Mouse (Mus musculus): ENCODE measurements around the gene Plaa. TPM values are rescaled to one million over a fixed set of nuclear protein-coding genes. Genes with fewer than 3 reads are reported as not detected.

Plaa gene
- polyA plus RNA-seq, 1 experiment from 2014 or later: 74.9 TPM

DNA sequence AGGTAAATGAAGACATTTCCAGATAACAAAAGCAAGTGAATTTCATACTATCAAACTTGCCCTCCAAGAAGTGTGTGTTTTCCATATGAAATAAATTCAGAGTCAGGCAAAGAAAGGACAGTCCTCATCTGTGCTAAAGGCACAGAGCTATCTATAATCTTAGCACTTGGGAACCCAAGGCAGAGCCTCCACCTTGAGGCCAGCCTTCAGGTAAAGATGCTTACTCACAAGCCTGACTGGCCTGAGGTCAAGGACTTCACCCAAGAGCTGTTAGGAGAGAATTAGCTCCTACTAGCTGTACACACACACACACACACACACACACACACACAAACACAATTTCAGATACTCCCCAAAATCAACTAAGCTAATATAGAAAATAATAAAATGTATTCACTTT, 10.3 kb downstream of the Plaa start:
- Histone ChIP-seq H3K4me1 (no peaks in the 10 kb centered on the region), H3K36me3 (replicated peaks) (no peaks in the 10 kb centered on the region), H3K4me3 (no peak overlapping the region), H3K27me3 (replicated peaks) (no peaks in the 10 kb centered on the region), H3K9me3 (no peaks in the 10 kb centered on the region), H3K4me2 (no peak overlapping the region), H3K27ac (no peak overlapping the region), H3K9ac (no peak overlapping the region)
- no peak for ATAC-seq (replicated peaks)

GRCm38 (mm10) chr4:94591765-94592381, 11.2 kb downstream of the Plaa start:
- 82% methylated on average over 4 of the region's 4 CpGs for WGBS
- Histone ChIP-seq H3K9ac (no peak overlapping the region), H3K4me2 (no peak overlapping the region), H3K27ac (no peak overlapping the region), H3K9me3 (no peaks in the 10 kb centered on the region), H3K4me3 (no peak overlapping the region), H3K27me3 (replicated peaks) (no peaks in the 10 kb centered on the region), H3K4me1 (no peaks in the 10 kb centered on the region), H3K36me3 (replicated peaks) (no peaks in the 10 kb centered on the region)
- ATAC-seq (replicated peaks): no peak

DNA sequence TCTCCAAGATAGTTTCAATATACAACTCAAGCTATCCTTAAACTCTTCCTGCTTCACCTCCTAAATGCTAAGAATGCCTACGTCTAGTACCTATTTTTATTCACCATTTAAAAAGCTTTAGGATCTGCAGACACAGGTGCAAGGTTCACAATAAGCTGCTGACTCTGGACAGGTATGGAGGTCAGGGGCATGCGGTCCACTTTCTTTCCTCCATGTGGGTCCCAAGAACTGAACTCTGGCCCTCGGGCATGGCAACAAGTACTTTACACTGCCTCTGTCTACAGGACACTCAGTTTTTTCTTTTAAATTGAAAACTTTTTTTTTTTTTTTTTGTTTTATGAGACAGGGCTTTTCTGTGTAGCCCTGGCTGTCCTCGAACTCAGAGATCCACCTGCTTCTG, 30.4 kb downstream of the Plaa start:
- WGBS: 96% methylated on average over 4 of the region's 4 CpGs
- Histone ChIP-seq H3K36me3 (replicated peaks) (peaks cover 24% of the 10 kb centered on the region; the same call in 1 of the 2 replicates), H3K27ac (no peak overlapping the region), H3K9ac (no peak overlapping the region), H3K27me3 (replicated peaks) (no peaks in the 10 kb centered on the region), H3K4me3 (no peak overlapping the region), H3K9me3 (no peaks in the 10 kb centered on the region), H3K4me2 (no peak overlapping the region), H3K4me1 (no peaks in the 10 kb centered on the region)
- no peak for ATAC-seq (replicated peaks)

GRCm38 (mm10) chr4:94564297-94564696, 38.7 kb downstream of the Plaa start:
- no peak overlapping the region for H3K4me2 ChIP-seq
- H3K27ac ChIP-seq: no peak overlapping the region
- 0 out of 2 replicates have a peak, but pooled peaks have one; percentile 33 for ATAC-seq (replicated peaks)
- peaks cover 5% of the 10 kb centered on the region; the same call in 1 of the 2 replicates for H3K36me3 ChIP-seq (replicated peaks)
- H3K27me3 ChIP-seq (replicated peaks): no peaks in the 10 kb centered on the region
- H3K9me3 ChIP-seq: no peaks in the 10 kb centered on the region
- H3K4me3 ChIP-seq: no peak overlapping the region
- no peaks in the 10 kb centered on the region for H3K4me1 ChIP-seq
- H3K9ac ChIP-seq: no peak overlapping the region

DNA sequence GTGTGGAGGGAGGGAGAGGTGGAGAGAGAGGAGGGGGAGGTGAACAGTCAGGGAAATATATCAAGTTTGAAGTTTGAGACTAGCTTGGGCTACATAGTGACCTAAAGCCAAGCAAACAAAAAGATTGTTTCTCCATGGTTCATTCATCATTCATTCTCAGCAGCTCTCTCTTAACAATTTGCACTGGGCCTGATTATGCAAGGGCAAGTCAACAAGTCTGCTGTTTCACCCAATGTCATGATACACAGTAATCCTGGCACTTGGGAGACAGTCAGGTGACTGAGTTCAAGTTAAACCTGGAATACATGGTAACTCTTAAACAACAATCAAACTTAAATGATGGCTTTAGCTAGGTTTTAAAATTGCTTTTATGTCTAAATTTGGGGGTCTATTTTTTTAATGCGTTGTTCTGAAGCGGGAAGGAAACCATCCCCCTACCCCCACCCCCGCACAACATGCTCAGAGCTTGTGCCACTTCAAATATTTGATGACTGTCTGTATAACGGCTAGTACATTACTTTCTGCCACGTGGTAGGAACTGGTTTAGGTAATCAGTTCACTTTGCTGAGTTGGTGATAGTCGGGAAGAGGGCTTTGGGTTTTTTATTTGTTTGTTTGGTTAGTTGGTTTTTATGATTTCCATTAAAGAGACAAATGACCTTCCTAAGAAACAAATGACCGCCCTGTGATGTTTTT, 40.9 kb downstream of the Plaa start:
- no peak overlapping the region for H3K9ac ChIP-seq
- H3K9me3 ChIP-seq: no peaks in the 10 kb centered on the region
- no peaks in the 10 kb centered on the region for H3K36me3 ChIP-seq (replicated peaks)
- H3K4me3 ChIP-seq: no peak overlapping the region
- H3K4me2 ChIP-seq: no peak overlapping the region
- ATAC-seq (replicated peaks): no peak
- H3K27me3 ChIP-seq (replicated peaks): no peaks in the 10 kb centered on the region
- no peak overlapping the region for H3K27ac ChIP-seq
- peaks cover 4% of the 10 kb centered on the region; the same call in 1 of the 2 replicates for H3K4me1 ChIP-seq
- WGBS: 81% methylated on average over 7 of the region's 7 CpGs

DNA sequence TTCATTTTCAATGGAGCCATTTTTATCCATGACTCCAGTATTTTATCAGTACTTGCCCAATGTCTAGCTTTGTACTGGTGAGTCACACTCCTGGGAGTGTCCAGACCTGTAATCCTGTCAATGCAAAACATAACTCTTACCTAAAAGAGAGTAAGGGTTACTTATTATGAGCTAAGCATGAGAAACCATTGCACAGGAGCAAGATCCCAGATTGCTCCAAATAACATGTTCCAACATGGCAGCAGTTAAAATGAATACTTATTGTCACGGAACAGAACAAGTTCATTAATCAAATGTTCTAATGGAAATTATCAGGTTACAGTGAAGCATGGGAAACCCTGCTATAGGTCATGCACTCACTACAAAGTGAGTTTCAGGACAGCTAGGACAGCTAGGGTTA, 42.7 kb downstream of the Plaa start:
- Histone ChIP-seq H3K4me2 (no peak overlapping the region), H3K9ac (no peak overlapping the region), H3K36me3 (replicated peaks) (no peaks in the 10 kb centered on the region), H3K27me3 (replicated peaks) (no peaks in the 10 kb centered on the region), H3K4me1 (peaks cover 11% of the 10 kb centered on the region), H3K4me3 (no peak overlapping the region), H3K9me3 (no peaks in the 10 kb centered on the region), H3K27ac (no peak overlapping the region)
- no peak for ATAC-seq (replicated peaks)
- WGBS: 87% methylated on average over 1 of the region's 1 CpGs

DNA sequence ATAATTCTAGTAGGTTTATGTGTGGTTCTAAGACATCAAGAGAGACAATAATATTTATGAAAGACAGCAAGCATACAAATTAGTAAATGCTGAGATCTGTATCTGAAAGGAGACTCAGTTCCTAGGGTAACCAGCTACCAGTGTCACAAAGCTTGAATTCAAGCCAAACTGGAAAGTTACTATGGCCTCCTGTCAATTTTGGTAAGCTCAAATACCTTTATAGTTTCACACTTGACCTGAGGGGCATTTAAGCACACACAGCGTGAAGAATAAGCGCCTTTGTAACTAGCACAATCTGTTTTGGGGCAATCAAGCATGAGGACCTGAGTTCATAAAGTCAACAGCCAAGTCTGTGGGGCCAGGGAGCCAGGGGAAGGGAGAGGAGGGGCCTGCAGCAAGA, 43.8 kb downstream of the Plaa start:
- no peak overlapping the region for H3K27ac ChIP-seq
- H3K36me3 ChIP-seq (replicated peaks): no peaks in the 10 kb centered on the region
- 40% methylated on average over 2 of the region's 2 CpGs for WGBS

DNA sequence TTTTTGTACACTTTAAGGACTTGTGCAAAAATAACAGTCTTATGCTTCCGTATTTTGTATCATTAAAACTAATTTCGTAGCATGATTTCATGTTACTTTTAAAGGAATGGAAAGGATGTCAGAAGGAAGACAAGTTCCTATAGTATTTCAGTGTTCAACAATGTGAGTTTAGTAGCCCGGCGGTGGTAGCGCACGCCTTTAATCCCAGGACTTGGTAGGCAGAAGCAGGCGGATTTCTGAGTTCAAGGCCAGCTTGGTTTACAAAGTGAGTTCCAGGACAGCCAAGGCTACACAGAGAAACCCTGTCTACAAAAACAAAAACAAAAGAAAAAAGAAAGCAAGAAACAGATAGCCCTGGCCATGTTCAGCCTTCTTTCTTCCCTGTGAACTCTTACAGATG, 45.9 kb downstream of the Plaa start:
- Histone ChIP-seq H3K9me3 (no peaks in the 10 kb centered on the region), H3K4me1 (peaks cover 19% of the 10 kb centered on the region), H3K4me2 (peak overlapping the region; percentile 68; the same call in 1 of the 2 replicates), H3K9ac (no peak overlapping the region), H3K36me3 (replicated peaks) (no peaks in the 10 kb centered on the region), H3K27me3 (replicated peaks) (no peaks in the 10 kb centered on the region), H3K4me3 (peak overlapping the region; percentile 100; the same call in 1 of the 2 replicates), H3K27ac (0 out of 2 replicates have a peak overlapping the region, but pooled peaks have one; percentile 8)
- peak; percentile 5 for ATAC-seq (replicated peaks)
- WGBS: 78% methylated on average over 7 of the region's 7 CpGs

More for the DNA sequence above, 43.8 kb downstream of the Plaa start:
- Histone ChIP-seq H3K27me3 (replicated peaks) (no peaks in the 10 kb centered on the region), H3K4me3 (no peak overlapping the region), H3K9ac (no peak overlapping the region), H3K4me2 (no peak overlapping the region), H3K9me3 (no peaks in the 10 kb centered on the region), H3K4me1 (peaks cover 19% of the 10 kb centered on the region)
- no peak for ATAC-seq (replicated peaks)

DNA sequence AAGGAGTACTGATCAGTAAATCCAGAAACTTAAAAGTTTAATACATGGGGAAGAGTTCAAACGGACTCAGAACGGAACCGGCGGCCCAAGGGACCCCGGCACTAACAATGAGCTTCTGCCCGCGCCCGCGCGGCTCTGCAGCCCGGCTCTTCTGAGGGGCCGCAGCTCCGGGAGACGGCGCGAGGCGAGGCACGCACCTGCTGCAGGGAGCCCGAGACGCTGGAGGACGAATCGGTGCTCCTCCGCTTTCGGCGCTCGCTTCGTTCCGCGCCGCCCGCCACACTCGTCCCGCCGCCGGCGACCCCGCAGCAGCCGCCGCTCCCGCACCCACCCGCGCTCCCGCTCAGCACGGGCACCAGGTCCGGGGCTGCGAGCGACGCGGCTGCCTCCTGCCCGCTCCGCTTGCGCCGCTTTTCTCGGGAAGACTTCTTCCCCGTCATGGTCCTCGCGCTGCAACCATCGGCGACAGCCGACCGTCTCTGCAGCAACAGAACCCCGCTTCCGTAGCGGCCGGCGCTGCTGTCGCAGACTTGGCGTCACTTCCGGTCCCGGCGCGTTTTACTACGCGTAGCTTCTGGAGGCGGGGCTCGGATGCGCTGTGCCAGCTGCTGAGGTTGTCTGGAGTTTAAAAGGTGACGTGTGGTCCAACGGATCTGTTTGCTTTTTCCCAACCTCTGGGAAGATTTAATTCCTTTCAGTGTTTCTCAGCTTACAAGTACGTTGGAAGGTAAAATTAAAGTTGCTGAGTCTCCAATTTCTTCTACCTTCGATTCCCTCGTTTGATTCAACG, 46.6 kb downstream of the Plaa start, which contains the start of the genes Gm10306 and Caap1:
Gene Gm10306 (plus strand): TSS at position 282 of the 790 bp plus-strand sequence.
Gene Caap1 (minus strand): TSS at position 532 of the 790 bp plus-strand sequence.
- H3K9me3 ChIP-seq: no peaks in the 10 kb centered on the region
- peak within 1 kb of the TSS; percentile 91 for H3K27ac ChIP-seq
- peaks cover 19% of the 10 kb centered on the region for H3K4me1 ChIP-seq
- no peaks in the 10 kb centered on the region for H3K36me3 ChIP-seq (replicated peaks)
- peak within 1 kb of the TSS; percentile 68 for H3K4me2 ChIP-seq
- peak within 1 kb of the TSS; percentile 89 for H3K9ac ChIP-seq
- no peaks in the 10 kb centered on the region for H3K27me3 ChIP-seq (replicated peaks)
- H3K4me3 ChIP-seq: peak within 1 kb of the TSS; percentile 100
- WGBS: 1% methylated on average over 76 of the region's 83 CpGs
- peak; percentile 99 for ATAC-seq (replicated peaks)

- WGBS: 89% methylated on average over 5 of the region's 5 CpGs
- H3K27me3 ChIP-seq (replicated peaks): no peaks in the 10 kb centered on the region
- no peak for ATAC-seq (replicated peaks)
- H3K4me2 ChIP-seq: peak overlapping the region; percentile 68; the same call in 1 of the 2 replicates
- no peak overlapping the region for H3K9ac ChIP-seq
- H3K9me3 ChIP-seq: no peaks in the 10 kb centered on the region
- peak overlapping the region; percentile 100 for H3K4me3 ChIP-seq
- no peaks in the 10 kb centered on the region for H3K36me3 ChIP-seq (replicated peaks)
- peaks cover 19% of the 10 kb centered on the region for H3K4me1 ChIP-seq
- H3K27ac ChIP-seq: no peak overlapping the region
Observed at GRCm38 (mm10) chr4:94554955-94555494, 48.0 kb downstream of the Plaa start.

DNA sequence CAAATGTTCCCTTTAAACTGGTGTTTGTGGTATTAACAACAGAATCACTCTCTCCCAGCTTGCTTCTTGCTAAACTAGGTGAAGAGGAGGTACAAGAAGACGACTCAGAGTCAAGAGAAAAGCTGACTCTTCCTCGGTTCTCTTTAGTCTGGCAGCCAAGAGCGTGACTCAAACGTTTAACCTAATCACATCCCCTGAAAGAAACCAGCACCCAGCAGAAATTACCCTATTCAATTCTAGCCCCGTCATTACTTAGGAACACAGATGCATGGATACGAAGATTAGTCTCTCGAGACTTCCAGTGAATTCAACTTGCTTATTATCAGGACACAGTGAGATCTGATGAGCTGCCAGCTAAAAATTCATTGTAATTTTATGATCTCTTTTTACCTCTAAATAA, 58.7 kb downstream of the Plaa start:
- H3K9ac ChIP-seq: no peak overlapping the region
- H3K27me3 ChIP-seq (replicated peaks): no peaks in the 10 kb centered on the region
- H3K4me3 ChIP-seq: no peak overlapping the region
- no peak for ATAC-seq (replicated peaks)
- no peak overlapping the region for H3K4me2 ChIP-seq
- H3K27ac ChIP-seq: no peak overlapping the region
- no peaks in the 10 kb centered on the region for H3K4me1 ChIP-seq
- peaks cover 11% of the 10 kb centered on the region for H3K36me3 ChIP-seq (replicated peaks)
- no peaks in the 10 kb centered on the region for H3K9me3 ChIP-seq
- WGBS: 67% methylated on average over 7 of the region's 7 CpGs

- Histone ChIP-seq H3K27me3 (replicated peaks) (no peaks in the 10 kb centered on the region), H3K4me1 (no peaks in the 10 kb centered on the region), H3K4me3 (no peak overlapping the region), H3K36me3 (replicated peaks) (peaks cover 11% of the 10 kb centered on the region), H3K9me3 (no peaks in the 10 kb centered on the region), H3K9ac (no peak overlapping the region), H3K27ac (no peak overlapping the region), H3K4me2 (no peak overlapping the region)
- ATAC-seq (replicated peaks): no peak
- 96% methylated on average over 4 of the region's 4 CpGs for WGBS
Observed at GRCm38 (mm10) chr4:94543041-94543440, 60.0 kb downstream of the Plaa start.

All from midbrain, embryonic 15.5 days (tissue).